Mouse (Mus musculus) liver, embryonic 14.5 days (tissue): Measurements from ENCODE around the gene A930004D18Rik.

ENCODE experiments used
- CTCF ChIP-seq: IDR thresholded peaks from 2 replicates; pipeline ENCODE4 v1.5.1; 2016; ENCODE audit warnings: antibody characterized with exemption, low read depth, control low read depth
- EP300 ChIP-seq: IDR thresholded peaks from 2 replicates; pipeline ENCODE4 v1.6.1; 2016; ENCODE audit warnings: antibody characterized with exemption, low read depth

DNA sequence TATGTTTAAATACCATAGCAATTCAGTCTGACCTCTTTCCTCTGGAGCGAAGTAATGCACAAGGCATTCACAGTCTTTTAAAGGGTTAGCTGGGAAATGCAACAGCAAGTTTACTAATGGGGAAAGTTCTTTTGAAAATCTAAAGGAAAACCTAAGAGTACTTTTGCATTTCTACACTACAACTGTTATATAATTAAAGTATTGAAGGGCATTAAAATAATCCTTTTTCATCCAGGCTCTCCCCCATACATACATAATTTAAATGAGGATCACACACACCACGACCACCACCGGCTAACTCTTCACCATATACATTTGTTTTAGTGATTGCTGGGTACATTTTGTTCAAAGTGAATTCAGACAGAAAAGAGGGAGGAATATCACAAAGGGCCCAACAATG lies 15.0 kb upstream of the A930004D18Rik start:
- no peak for TF ChIP-seq CTCF
- no peak for TF ChIP-seq EP300
